Mouse (Mus musculus) T-cell, adult 2 months (primary cell): ENCODE measurements around the gene Ttll9.

Source experiments
- DNase-seq: peaks from one replicate; pipeline ENCODE4 v3.0.0; 2022; ENCODE audit warnings: low spot score

Ttll9 gene

DNA sequence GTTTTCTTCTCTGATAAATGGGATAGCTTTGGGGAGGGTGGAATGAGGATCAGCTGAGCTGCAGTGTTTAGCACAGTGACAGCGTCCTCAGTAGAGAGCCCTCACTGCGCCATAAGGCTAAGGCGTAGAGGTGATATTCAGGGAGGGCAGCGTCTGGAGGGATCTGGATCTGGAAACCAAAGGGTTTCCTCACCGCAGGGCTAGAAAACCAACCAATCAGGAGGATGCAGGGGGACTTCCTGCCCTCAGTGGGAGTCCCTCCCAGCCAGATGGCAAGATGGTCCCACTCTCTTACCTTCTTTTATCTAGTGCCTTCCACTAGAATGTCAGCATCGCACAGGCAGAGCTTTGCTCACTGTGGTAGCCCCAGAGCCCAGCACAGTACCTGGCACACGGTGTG, 20.5 kb upstream of the Ttll9 start:
- DNase-seq = no peak

DNA sequence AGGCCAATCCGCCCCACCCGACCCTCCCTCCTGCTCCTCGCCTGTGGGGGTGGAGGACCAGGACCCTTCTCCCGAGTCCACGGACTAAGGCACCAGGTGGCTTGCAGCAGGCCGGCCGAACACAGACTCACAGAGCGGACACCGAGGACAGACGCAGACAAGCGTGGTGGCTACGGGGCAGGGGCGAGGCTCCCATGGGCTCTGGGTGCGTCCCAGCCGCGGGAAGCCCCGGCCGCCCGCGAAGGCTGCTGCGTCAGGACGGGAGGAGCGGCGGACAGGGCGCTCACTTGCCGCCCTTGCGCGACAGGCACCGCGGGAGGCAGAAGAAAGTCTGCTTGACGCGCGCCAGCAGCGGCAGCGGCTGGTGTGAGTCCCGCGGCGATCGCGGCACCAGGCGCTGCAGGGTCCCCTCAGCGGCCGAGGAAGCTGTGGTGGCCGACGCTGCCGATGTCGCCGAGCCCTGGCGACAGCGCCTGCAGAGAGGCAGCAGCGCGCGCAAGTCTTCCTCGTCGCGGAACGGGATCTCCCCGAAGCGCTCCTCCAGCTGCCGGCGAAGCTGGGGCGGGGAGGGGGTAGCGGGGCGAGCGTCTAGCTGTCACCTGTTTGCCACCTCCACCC, 19.3 kb upstream of the Ttll9 start:
- DNase-seq = no peak

DNA sequence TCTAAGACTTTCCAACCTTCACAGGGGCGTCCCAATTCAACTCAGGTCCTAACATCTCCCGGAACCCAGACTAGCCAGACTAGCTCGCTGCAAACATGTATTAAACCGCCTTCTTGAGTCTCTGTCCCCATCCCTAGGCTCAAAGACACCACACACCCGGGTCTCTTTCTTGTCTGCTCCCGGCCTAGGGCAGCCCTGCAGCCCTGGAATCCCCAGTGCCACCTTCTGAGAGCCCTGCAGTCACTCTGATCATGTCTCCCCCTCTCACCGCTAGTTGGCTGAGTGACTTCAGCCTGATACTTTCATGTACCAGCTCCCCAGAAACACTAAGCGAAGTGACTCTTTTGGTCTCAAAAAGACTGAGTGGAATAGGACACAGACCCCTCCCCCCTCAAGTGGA, 18.7 kb upstream of the Ttll9 start:
- DNase-seq = no peak

DNA sequence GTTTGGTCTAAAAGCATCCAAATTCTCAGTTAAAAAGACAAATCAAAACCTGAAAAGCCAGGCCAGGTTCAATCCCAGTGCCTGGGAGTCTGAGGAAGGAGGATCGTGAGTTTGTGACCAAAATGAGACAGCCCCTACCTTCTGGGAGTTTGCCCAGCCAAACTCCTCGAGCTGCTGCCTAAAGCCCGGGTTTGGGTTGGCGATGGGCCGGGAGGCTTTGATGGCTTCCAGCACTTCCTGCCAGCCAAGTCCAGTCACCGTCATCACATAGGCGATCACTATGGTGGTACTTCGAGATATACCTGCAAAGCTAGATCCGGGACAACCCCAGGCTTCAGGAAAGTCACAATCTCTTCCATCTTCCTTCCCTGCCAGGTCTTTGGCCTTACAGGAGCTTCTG, 18.3 kb upstream of the Ttll9 start:
- DNase-seq = no peak

DNA sequence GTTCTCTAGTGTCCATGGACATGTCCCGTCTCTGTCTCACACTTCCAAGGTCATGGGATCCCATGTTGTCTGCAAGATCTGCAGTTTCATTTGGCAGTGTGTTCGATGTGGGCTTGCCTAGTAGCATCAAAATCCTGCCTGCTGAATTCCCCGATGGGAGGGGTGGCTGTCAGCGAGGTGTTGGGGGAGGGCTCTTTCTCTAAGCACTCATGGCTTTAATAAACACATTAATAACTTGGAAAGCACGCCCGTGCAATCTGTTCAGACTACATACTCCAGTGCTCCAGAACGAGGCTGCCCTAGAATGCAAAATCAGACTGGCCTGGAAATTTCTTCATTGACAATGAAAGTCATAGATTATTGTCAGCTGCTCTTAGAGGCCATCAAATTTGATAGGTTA, 15.2 kb upstream of the Ttll9 start:
- no peak for DNase-seq

DNA sequence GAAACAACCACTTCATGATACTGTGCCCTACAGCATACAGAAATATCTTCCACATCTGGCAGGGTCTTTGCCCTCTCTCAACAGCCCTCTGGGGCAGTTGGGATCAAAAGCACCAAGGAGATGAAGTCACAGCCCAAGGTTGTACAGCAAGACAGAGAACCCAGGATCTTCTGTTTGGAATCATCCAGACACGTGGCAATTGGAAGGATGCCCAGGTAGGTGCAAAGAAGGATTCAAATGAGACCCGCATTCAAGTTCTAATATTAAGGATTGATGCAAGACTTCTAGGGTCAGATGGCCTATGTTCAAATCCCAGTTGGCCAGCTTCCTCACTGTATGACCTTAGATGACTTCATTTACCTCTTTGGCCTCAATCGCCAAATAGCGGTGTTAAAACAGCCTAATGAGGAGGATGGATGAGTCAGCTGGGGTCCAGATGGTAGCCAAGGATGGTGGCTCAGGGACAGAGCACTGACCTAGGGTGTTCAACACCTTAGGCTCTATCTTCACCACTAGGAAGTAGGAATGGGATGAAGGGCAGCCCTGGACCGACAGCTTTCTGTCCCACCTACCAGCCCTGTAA, 13.8 kb upstream of the Ttll9 start:
- DNase-seq = no peak

DNA sequence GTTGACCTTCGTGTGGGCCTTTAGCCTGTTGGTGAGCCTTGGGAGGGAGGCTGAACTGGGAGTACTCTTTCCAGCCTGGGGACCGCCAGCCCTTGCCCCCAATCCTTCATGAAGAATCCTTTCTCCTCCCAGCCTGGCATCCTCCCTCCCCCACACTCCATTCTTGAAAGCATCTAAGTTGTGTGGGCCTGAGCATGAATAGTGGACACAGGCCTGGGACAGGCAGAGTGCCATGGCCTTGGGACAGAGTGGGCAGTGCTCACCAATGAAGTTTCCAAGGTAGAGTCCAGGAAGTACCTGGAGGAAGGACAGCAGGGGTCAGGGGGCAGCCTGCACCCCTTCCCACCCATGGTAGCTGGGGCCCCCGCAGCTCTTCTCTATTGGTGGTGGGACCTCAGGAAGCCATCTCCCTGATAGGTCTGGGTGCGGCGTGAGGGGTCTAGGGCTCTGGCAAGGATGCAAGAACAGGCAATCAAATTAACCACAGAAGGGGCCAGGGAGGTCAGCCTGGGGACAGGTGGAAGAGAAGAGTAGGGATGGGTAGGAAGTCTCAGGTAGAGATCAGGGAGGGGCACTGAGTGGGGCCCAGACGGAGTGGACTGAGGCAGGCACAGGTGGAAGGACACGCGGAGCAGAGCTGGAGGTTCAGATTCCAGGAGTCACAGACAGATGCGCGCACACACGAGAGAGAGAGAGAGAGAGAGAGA, 11.8 kb upstream of the Ttll9 start:
- DNase-seq = no peak

DNA sequence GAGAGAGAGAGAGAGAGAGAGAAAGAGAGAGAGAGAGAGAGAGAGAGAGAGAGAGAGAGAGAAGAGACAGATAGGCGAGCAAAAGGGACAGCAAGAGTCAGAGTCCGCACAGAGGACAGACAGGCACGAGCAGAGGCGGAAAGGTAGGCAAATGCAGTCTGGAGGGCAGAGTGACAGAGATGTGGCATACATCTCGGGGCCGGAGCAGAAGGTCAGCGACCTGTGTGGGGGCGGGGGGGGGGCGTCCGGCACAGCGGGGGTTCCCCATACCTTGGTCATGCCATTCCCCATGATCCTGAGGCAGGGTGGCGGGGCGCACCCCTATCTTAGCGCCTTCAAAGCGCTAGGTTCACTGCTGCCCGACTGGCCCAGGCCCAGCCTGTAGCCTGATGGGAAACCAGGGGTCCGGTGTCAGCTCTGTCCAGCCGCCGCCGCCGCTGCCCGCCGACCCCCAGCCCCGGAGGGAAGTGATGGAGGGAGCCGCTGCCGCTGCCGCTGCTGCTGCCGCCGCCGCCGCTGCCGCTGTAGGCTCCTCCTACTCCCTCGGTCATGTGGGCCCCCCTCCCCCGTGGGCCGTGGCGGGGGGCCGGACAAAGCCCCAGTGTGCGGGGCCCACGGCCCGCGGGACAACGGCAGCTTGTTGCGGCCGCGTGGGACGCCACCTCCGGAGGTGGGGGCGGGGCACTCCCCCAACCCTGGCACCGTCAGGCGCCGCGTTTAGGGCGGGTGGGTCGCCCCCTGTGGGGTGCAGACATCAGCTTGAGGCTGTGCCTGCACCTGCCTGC, 11.0 kb upstream of the Ttll9 start, which contains the start of gene Dusp15:
TSS of gene Dusp15 (minus strand) at position 634 of the 785 bp plus-strand sequence.
- no peak for DNase-seq

DNA sequence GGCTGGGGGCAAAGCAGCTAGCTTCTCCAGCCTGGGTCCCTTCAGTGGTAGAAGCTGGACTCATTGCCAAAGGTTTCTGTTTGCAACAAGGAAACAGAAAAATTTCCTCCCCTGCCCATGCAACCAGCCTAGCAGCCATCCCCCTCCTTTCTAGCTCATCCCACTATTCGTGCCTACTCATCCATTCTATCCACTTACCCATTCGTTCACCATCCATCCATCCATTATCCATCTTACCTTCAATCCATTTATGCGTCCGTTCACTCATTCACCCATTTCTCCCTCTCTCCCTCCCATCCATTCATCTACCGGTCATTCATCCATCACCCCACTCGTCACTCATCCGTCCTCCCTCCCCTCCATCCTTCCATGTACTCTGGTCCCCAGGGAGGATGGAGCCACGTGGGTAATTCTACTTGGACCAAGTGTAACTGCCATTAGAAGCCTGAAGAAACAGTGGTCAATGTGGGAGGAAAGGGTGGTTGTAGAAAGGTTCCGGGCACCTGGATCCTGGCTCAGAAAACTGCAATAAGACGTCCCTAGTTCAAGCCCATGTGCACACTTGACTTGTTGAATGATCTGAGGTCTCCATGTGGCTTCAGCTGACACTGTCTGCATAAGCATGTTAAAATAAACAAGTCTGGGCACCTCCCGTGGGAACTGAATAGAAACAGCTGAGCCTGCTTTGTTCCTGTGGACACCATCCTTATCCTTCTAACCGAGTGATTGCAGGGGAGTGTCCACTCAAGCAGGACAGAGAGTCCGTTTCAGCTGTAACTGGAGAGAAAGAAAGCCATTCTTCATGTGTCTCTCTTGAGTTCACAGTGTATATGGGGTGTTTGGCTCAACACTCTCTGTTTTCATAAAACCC, 10.2 kb upstream of the Ttll9 start:
- DNase-seq = no peak

DNA sequence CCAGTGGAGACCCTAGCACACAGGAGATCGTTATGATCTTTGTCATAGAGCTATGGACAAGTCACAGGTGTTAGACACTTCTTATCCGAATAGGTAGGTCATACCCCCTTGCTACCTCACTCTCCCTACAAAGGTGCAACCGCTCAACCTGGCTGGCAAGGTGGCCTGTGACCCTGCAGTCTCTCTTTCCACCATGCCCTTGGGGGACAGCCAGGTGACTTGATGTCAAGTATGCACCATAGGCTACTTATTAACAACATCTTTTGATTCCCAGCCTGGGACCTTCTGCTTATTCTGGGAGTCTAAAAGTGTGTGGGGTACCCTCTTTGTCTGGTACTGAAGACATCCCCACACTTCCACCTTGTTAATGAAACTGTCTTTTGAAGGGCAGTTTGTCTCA, 4.2 kb upstream of the Ttll9 start:
- DNase-seq = no peak

DNA sequence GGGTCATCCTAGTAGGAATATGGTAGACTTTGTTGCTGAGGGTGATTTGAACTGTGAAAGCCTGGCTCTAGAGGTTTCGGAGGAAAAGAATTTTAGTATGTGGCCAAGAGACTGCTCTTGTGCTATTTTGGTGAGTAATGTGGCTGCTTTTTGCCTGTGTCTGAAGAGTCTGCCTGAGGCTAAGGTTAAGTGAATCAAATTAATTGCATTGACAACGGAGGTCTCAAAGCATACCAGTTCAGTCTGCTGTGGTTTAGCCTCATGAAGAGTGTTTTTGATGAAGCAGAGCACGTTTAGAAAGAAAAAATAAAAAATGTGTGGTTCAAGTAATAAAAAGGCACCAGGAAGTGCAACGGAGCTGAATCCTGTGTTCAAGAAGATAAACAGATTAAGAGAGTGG, 3.3 kb downstream of the Ttll9 start:
- no peak for DNase-seq

DNA sequence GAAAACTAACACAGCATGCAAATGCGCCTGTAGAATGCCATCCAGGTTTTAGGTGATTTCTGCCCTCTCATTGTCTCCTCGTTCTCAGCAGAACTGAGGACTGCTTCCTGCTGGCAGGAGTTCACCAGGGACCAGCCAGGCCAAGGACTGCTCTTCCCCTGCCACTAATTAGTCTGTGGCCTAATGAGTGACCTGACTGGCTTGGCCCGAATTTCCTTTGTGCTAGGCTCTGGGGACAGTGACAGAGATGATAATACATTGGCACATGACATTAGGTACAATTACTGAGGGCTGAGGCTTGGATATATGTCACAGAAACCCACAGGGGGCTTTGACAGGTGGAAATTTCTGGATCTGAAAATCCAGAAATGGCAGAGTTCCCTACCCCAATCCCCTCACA, 14.7 kb downstream of the Ttll9 start:
- no peak for DNase-seq

DNA sequence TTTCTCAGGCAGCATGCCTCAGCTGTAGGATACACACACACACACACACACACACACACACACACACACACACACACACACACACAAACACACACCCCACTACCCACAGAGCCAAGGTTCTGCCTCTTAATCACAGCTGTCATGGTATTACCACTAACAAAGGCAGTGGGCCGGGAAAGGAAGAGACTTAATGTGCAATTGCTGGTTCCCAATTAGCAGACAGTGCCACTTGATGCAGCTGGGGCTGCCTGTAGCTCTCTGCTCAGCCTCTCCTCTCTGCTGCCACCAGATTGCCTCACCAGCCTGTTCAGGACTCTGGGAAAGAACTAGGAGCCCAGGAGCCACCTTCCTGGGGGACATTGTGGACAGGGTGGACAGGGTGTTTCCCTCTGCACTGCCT, 23.3 kb downstream of the Ttll9 start:
- no peak for DNase-seq

DNA sequence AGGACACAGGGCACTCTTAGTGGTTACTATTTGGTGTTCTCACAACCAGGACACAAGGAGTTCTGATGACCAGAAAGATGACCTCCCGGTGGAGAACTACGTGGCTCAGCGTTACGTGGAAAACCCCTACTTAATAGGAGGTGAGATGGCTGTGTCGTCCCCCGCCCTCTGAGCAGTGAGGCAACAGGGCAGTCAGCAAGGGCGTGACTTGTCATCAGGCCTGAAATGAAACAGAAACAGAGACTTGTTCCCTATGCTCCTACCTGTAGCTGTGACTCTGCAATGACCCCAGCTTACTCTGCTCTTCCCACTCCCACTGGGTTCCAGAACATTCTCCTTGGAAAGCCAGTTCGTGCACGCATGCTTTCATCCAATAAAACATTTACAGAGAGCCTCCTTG, 29.2 kb downstream of the Ttll9 start:
- no peak for DNase-seq

DNA sequence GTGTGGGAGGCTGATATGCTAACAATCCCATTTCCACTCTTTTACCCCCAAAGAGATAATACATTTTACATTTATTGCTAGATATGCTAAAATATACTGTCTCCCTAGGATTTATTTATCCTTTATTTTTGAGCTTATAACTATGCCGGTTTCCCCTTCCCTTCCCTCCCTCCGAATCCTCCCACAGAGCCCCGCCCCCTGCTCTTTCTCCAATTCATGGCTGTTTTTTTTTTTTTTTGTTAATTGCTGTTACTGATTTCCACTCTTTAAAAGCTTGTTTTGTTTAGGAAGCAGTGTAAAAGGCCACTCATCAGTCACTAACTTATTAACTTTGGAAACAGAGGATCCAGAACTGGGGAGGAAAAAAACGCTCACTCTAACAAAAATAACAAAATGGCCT, 34.8 kb downstream of the Ttll9 start:
- no peak for DNase-seq

DNA sequence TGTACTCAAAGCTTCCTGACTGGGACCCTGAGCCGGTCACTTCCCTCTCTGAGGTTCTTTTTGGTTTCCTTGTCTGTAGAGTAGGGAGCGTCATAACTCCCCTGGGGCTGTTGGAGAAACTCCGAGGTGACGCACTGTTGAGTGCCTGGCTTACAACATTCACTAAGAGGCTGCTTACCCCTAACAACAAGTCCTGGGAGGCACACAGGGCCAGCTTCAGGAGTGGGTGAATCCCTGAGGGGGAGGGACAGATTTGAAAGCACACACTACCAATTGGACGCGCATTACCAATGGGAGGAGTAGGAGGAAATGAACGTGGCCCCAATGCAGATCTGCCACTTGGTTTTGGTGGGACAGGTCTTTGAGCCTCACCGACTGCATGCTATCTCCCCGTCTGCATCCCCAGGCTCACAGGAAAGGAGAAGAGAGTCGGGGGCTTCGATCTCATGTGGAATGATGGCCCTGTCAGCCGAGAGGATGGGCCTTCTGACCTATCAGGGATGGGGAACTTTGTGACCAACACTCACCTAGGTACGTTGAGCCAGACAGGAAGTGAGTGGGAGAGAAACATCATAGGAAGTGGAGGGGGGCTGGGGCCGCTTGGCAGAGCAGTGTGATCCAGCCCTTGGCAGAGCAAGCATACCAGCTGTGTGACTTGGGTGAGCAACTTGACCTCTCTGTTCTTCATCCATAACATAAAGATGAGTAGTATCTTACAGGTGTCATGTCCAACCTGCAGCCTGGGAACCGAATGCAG, 40.4 kb downstream of the Ttll9 start:
- no peak for DNase-seq

DNA sequence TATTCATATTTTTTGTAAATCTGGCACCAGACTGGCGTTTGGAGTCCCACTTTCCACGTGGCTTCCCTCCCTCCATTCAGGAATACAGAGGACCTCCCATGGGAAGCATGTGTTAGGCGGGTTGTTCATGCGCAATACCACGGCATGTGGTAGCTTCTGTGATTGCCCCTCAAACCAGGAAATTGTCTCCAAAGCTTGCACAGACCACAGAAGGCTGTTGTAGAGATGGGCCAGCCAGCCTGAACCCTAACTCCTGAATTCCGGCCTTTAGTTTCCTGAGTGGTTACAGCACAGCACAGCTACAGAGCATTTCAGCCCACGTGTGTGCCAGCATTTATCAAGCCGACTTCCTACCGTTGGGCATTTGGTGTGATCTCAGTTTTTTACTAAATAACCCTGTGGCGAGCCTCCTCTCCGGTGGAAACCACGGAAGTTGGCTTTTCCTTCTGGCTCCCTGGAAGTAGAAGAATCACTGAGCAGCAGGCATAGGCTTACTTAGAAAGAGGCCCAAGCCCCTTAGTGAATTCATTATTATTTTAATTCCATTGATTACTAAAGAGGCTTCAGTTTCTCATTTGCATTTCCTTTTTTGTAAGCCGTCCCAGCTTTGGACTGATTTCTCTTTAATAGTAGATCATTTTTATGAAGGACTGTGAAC, 41.5 kb downstream of the Ttll9 start:
- DNase-seq = no peak

DNA sequence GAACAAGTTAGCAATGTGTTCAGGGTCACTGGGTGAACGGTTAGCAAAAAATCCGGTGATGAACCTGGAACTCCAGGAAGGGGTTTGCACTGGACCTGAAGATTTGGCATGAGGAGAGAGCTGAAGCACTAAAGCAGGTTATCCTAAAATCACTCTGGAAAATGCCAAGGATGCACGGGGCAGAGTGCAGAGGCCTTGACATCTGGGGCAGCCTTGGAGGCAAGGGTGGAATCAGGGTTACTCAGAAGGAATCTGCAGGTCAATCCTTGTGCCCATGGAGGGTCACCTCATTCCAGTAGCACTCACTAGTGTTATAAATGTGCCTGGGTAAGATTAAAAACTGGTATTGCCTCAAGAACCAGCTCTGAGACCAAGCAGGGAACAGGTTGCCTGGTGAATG, 43.7 kb downstream of the Ttll9 start:
- no peak for DNase-seq

DNA sequence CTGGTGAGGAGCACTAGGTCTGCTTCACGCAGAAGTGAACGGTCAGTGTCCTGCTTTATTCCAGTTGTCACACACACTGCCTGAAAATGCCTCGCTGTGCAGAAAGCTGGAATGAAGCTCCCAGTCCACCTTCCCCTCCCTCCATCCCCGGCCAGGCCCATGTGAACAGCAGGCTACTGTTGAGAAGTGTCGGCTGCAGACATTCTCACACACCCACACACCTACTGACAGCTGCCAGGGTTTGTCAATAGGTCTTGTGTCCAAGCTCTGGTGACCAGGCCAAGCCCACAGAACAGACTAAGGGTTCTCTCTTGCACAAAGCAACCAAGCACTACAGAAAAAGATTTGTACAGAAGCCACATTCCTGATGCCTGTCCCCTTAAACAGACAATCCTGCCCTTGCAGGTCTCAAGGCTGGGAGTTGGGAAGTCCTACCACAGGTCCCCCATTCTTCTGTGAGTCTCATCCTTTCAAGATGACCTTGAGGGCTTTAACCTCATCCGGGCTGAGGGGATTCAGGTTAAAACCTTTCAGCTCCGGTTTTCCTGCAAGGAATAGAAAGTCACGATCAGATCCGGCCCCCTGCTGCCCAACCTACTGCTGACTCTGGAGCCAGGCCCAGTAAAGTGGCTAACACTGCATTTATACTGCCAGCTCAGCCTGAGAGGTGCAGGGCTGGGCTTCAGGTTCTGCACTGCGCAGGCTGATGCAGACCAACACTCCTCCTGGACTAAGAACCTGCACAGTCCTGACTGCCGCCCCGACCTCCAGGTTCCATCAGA, 47.1 kb downstream of the Ttll9 start:
- no peak for DNase-seq
